Mouse (Mus musculus): ENCODE data around the gene Icam2. TPM values are rescaled to one million over a fixed set of nuclear protein-coding genes. Genes with fewer than 3 reads are reported as not detected.

The Icam2 gene
- polyA plus RNA-seq, 1 experiment from 2014 or later, result 5.1 TPM

Other genes with a start within 250 kb of the Icam2 start
- 0.88 TPM in 1 of 2 replicates, not detected in the other for gene Gm10840, start 227.2 kb downstream of the Icam2 start, polyA plus RNA-seq (2014; fragmentation: Nextera tagmentation; extraction: Ambion mirVana)
- 120 and 140 TPM in 2 replicates for gene Limd2, start 227.2 kb downstream of the Icam2 start, polyA plus RNA-seq (2014; fragmentation: Nextera tagmentation; extraction: Ambion mirVana)
- 33.0 and 34.8 TPM in 2 replicates for gene Strada, start 185.9 kb downstream of the Icam2 start, polyA plus RNA-seq (2014; fragmentation: Nextera tagmentation; extraction: Ambion mirVana)
- gene Ccdc47, start 171.7 kb downstream of the Icam2 start, polyA plus RNA-seq (2014; fragmentation: Nextera tagmentation; extraction: Ambion mirVana), result 78.3 and 99.4 TPM in 2 replicates
- gene Ddx42, start 171.1 kb downstream of the Icam2 start, polyA plus RNA-seq (2014; fragmentation: Nextera tagmentation; extraction: Ambion mirVana), result 73.2 and 97.4 TPM in 2 replicates
- gene Ftsj3, start 132.0 kb downstream of the Icam2 start, polyA plus RNA-seq (2014; fragmentation: Nextera tagmentation; extraction: Ambion mirVana), result 29.6 and 36.3 TPM in 2 replicates
- 300 and 322 TPM in 2 replicates for gene Psmc5, start 131.9 kb downstream of the Icam2 start, polyA plus RNA-seq (2014; fragmentation: Nextera tagmentation; extraction: Ambion mirVana)
- 10.3 and 21.4 TPM in 2 replicates for gene Smarcd2, start 115.1 kb downstream of the Icam2 start, polyA plus RNA-seq (2014; fragmentation: Nextera tagmentation; extraction: Ambion mirVana)
- gene Tcam1, start 111.4 kb downstream of the Icam2 start, polyA plus RNA-seq (2014; fragmentation: Nextera tagmentation; extraction: Ambion mirVana), result 0.27 TPM in 1 of 2 replicates, not detected in the other
- gene Gh, start 86.2 kb downstream of the Icam2 start, polyA plus RNA-seq (2014; fragmentation: Nextera tagmentation; extraction: Ambion mirVana), result not detected in 2 replicates
- 0.68 and 0.89 TPM in 2 replicates for gene Cd79b, start 73.3 kb downstream of the Icam2 start, polyA plus RNA-seq (2014; fragmentation: Nextera tagmentation; extraction: Ambion mirVana)
- 0.06 TPM in 1 of 2 replicates, not detected in the other for gene Scn4a, start 34.8 kb downstream of the Icam2 start, polyA plus RNA-seq (2014; fragmentation: Nextera tagmentation; extraction: Ambion mirVana)
- gene Prr29, start 22.6 kb downstream of the Icam2 start, polyA plus RNA-seq (2014; fragmentation: Nextera tagmentation; extraction: Ambion mirVana), result not detected in 2 replicates
- gene Ern1, start 99.8 kb upstream of the Icam2 start, polyA plus RNA-seq (2014; fragmentation: Nextera tagmentation; extraction: Ambion mirVana), result 7.4 and 7.6 TPM in 2 replicates
- 37.7 and 39.5 TPM in 2 replicates for gene Tex2, start 225.3 kb upstream of the Icam2 start, polyA plus RNA-seq (2014; fragmentation: Nextera tagmentation; extraction: Ambion mirVana)